Mouse (Mus musculus) neural tube, embryonic 11.5 days (tissue): ENCODE results near the gene Gnao1. TPM values are rescaled to one million over a fixed set of nuclear protein-coding genes. Genes with fewer than 3 reads are reported as not detected.

Source experiments
- ATAC-seq: fragments of 200-750 bp; cut with Nextera tagmentation; 2 replicates; pipeline ENCODE4 v1.8.0; 2017; ENCODE audit warnings: moderate number of reproducible peaks, mild to moderate bottlenecking, moderate TSS enrichment, moderate library complexity; ENCODE audit not compliant: insufficient read depth, low FRiP score, low TSS enrichment
- DNase-seq: peaks from one replicate; pipeline ENCODE4 v3.0.0-alpha.2; 2015; ENCODE audit warnings: low spot score
- H3K27ac ChIP-seq: fragments of 300-500 bp; sonication (generic); 2 replicates; pipeline ENCODE4 v1.5.1; 2014; ENCODE audit warnings: low read depth, mild to moderate bottlenecking, low read length
- H3K27me3 ChIP-seq: fragments of 300-500 bp; sonication (generic); 2 replicates; pipeline ENCODE4 v1.6.1; 2014; ENCODE audit warnings: mild to moderate bottlenecking, low read length, mixed read lengths; ENCODE audit not compliant: control insufficient read depth, insufficient read depth
- H3K36me3 ChIP-seq: fragments of 300-500 bp; sonication (generic); 2 replicates; pipeline ENCODE4 v1.6.1; 2014; ENCODE audit warnings: mild to moderate bottlenecking, low read length, moderate library complexity, mixed read lengths; ENCODE audit not compliant: control insufficient read depth, insufficient read depth
- H3K4me1 ChIP-seq: fragments of 300-500 bp; sonication (generic); 2 replicates; pipeline ENCODE4 v1.6.1; 2014; ENCODE audit warnings: low read length, mixed read lengths; ENCODE audit not compliant: control insufficient read depth, insufficient read depth
- H3K4me2 ChIP-seq: fragments of 300-500 bp; sonication (generic); 2 replicates; pipeline ENCODE4 v1.6.1; 2014; ENCODE audit warnings: low read depth, mild to moderate bottlenecking, moderate library complexity
- H3K4me3 ChIP-seq: fragments of 300-500 bp; sonication (generic); 2 replicates; pipeline ENCODE4 v1.5.1; 2014; ENCODE audit warnings: low read depth, low read length
- H3K9ac ChIP-seq: fragments of 300-500 bp; sonication (generic); 2 replicates; pipeline ENCODE4 v1.6.1; 2014; ENCODE audit warnings: mild to moderate bottlenecking, low read length
- H3K9me3 ChIP-seq: fragments of 300-500 bp; sonication (generic); 2 replicates; pipeline ENCODE4 v1.6.1; 2016; ENCODE audit warnings: low read length; ENCODE audit not compliant: control insufficient read depth
- WGBS: fragments of 180-500 bp; shearing (Covaris S2); extraction: QIAGEN DNeasy Blood & Tissue Kit; methylation state at CpG from one replicate; pipeline ENCODE4 v1.1.7; 2014; 5-methylcytosine and 5-hydroxymethylcytosine counted together
- polyA plus RNA-seq: library from polyadenylated mRNA; unstranded; fragments of >200 nt; fragmentation: Nextera tagmentation; extraction: Ambion mirVana; gene quantifications from 2 replicates; pipeline ENCODE4 v1.2.1, GENCODE M21; 2014

The Gnao1 gene
- polyA plus RNA-seq, 1 experiment from 2014 or later = 39.0 TPM

DNA sequence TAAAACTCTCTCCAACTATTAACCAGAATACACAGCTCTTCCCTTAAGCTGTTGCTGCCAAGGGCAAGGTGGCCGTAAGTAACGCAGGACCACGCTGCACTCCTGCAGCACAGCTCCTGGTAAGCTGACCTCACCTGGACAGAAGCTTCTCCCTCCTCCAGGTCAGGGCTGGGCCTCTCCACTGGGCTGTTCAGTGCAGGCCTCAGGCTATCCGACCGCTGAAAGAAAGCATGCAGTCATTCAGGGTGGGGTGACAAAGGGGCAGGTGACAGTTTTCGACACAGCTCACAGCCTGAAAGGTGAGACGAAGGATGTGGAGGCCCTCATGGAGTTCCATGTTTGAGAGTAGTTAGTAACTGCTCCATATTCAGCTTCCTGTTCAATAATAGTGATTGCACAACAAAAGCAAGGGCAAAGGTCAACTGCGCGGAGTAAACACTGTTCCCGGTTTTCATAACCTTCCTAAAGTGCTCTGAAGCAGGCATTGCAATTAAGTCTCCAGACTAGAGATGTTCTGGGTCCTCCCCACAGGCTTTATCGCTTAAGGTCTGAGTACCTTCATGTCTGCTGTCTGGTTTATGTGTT is 164.9 kb downstream of the Gnao1 start:
- Histone ChIP-seq H3K27ac (no peak overlapping the region), H3K27me3 (no peaks in the 10 kb centered on the region), H3K9ac (no peak overlapping the region), H3K4me1 (no peaks in the 10 kb centered on the region), H3K4me2 (no peak overlapping the region), H3K9me3 (no peaks in the 10 kb centered on the region), H3K36me3 (peaks cover 19% of the 10 kb centered on the region), H3K4me3 (no peak overlapping the region)
- DNase-seq (no peak), ATAC-seq (no peak)
- WGBS = 96% methylated on average over 11 of the region's 11 CpGs

DNA sequence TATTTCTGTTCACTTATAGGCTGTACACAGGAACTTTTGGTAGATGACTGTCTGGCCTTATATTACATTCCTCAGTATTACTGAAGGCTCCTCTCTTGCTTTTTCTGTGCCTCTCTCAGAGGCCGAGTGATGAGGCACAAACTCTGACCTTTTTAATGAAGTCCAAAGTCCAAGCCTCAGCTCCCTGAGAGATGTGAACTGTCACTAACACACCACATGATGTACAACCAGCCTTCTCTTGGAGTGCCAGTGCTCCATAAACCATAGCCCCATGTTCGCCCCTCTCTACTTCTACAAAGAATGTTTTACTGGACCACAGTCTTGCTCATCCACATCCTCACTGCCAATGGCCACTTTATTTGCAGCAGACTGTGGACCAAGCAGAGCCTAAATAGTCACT is 165.6 kb downstream of the Gnao1 start:
- no peak overlapping the region for H3K9ac ChIP-seq
- DNase-seq (no peak), ATAC-seq (no peak)
- peaks cover 19% of the 10 kb centered on the region for H3K36me3 ChIP-seq
- no peak overlapping the region for H3K4me3 ChIP-seq
- no peak overlapping the region for H3K4me2 ChIP-seq
- no peaks in the 10 kb centered on the region for H3K9me3 ChIP-seq
- WGBS = 90% methylated on average over 2 of the region's 2 CpGs
- no peak overlapping the region for H3K27ac ChIP-seq
- H3K27me3 ChIP-seq = no peaks in the 10 kb centered on the region
- no peaks in the 10 kb centered on the region for H3K4me1 ChIP-seq

DNA sequence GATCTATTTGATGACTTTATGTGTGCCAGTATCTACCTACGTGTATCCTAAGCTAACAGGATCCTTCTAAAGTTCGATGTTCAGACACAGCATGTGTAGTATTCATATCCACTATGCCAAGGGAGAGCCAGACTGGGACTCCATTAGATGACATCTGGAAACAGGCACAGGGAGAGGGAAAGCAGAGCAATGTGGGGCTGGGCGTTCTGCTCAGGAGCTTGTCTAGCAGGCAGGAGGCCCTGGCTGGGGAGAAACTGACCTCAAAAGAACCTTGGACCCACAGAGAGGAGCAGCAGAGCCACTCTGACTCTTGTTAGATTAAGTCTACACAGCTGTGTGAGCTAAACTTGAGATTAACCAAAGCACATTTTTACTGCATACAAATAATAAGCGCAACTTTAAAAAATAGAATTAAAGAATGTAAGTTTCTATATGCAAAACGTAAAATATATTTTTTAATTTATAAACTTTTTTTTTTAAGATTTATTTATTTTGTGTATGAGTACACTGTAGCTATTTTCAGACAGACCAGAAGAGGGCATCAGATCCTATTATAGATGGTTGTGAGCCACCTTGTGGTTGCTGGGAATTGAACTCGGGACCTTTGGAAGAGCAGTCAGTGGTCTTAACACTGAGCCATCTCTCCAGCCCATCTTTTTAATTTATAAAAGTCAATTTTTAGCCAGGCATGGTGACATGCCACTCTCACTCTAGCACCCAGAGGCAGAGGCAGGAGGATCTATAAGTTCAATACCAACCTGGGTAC is 166.9 kb downstream of the Gnao1 start:
- no peak overlapping the region for H3K4me2 ChIP-seq
- DNase-seq (no peak), ATAC-seq (no peak)
- peaks cover 17% of the 10 kb centered on the region for H3K36me3 ChIP-seq
- no peak overlapping the region for H3K4me3 ChIP-seq
- H3K4me1 ChIP-seq = no peaks in the 10 kb centered on the region
- no peak overlapping the region for H3K9ac ChIP-seq
- H3K9me3 ChIP-seq = no peaks in the 10 kb centered on the region
- 93% methylated on average over 6 of the region's 6 CpGs for WGBS
- no peak overlapping the region for H3K27ac ChIP-seq
- H3K27me3 ChIP-seq = no peaks in the 10 kb centered on the region

DNA sequence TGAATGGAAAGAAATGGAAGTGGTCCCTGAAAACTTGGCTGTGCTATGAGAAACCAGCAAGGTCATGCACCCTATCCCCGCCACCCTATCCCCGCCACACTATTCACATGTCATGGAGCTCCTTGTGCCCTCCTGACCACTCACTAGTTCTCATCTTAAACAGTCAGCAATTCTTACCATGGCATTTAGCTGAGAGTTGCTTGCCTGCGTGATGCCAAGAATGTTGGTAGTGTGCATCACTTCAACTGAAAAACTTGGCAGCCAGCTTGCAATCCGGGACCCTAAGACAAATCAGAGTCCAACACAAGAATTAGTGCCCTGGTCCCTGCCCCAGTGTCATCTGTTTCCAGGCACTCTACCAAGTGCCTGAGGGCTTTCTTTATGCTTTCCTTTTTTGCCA is 170.4 kb downstream of the Gnao1 start:
- ATAC-seq (no peak), DNase-seq (no peak)
- Histone ChIP-seq H3K27me3 (no peaks in the 10 kb centered on the region), H3K9ac (no peak overlapping the region), H3K4me2 (no peak overlapping the region), H3K9me3 (no peaks in the 10 kb centered on the region), H3K36me3 (peaks cover 6% of the 10 kb centered on the region), H3K27ac (no peak overlapping the region), H3K4me1 (no peaks in the 10 kb centered on the region), H3K4me3 (no peak overlapping the region)
- 95% methylated on average over 4 of the region's 4 CpGs for WGBS

DNA sequence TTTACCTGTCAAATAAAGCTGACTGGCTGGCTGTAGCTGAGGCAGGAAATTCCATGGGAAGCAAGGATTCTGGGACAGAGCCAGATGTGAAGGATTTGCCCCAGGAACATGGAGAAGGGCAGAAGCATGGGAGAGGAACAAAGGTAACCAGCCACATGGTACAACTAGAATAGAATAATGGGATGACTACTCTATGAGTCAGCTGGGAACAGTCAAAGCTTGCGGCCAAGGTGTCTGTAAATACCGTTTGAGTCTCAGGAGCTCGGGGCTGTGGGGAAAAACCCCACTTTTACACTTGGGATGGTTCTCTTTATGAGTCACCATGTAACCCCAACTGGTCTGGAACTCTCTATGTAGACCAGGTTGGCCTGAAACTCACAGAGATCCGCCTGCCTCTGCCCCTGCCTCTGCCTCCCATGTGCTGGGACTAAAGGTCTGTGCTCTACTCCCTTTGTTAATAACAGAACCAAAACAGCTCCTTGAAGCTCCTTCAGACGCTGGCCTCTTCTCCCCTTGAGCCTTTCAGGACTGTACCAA is 172.0 kb downstream of the Gnao1 start:
- DNase-seq = no peak
- Histone ChIP-seq H3K4me3 (no peak overlapping the region), H3K4me1 (no peaks in the 10 kb centered on the region), H3K4me2 (no peak overlapping the region), H3K9ac (no peak overlapping the region), H3K9me3 (no peaks in the 10 kb centered on the region), H3K27ac (no peak overlapping the region), H3K27me3 (no peaks in the 10 kb centered on the region), H3K36me3 (peaks cover 5% of the 10 kb centered on the region)
- WGBS = 91% methylated on average over 5 of the region's 5 CpGs
- no peak for ATAC-seq

DNA sequence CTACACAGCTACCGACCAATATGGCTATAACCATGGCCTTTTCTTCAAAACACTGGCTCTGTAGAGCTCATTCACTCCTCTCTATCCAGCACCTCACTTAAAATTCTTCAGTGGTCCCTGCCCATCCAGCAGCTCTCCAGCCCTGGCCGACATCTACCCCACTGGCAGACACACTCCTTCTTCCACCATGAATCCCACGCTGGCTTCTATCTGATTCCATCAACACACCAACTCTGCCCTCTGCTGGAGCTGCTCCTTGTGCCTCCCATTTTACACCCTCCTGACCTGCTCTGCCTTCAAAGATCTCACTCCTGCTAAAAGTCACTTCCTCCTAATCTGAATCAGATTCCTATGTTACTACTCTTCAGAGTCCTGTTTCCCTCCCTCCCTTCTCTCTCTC is 174.1 kb downstream of the Gnao1 start:
- H3K27ac ChIP-seq = no peak overlapping the region
- no peaks in the 10 kb centered on the region for H3K4me1 ChIP-seq
- DNase-seq (no peak), ATAC-seq (no peak)
- H3K4me2 ChIP-seq = no peak overlapping the region
- no peak overlapping the region for H3K9ac ChIP-seq
- H3K36me3 ChIP-seq = peaks cover 6% of the 10 kb centered on the region
- 82% methylated on average over 3 of the region's 3 CpGs for WGBS
- no peaks in the 10 kb centered on the region for H3K27me3 ChIP-seq
- H3K4me3 ChIP-seq = no peak overlapping the region
- no peaks in the 10 kb centered on the region for H3K9me3 ChIP-seq

DNA sequence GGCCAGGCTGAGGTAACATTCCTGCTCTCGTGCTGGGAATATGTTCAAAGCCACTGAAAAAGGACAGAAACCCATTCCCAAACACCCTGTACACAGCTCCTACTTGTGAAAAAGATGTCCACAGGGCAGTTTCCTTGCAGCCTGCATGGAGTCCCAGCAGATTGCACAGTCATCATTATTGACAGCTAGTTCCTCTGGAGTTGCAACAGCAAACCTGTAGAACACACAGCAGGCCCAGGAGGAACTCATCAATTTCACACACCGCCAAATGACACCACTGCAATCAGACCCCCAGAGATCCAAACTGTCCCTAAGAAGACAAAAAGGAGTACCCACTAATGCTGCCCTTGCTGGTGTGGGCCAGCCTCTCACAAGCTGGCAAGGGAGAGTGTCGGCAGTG is 175.0 kb downstream of the Gnao1 start:
- ATAC-seq = no peak
- Histone ChIP-seq H3K27me3 (no peaks in the 10 kb centered on the region), H3K9me3 (no peaks in the 10 kb centered on the region), H3K36me3 (peaks cover 7% of the 10 kb centered on the region), H3K4me1 (no peaks in the 10 kb centered on the region), H3K4me3 (no peak overlapping the region), H3K9ac (no peak overlapping the region), H3K27ac (no peak overlapping the region), H3K4me2 (no peak overlapping the region)
- DNase-seq = no peak
- WGBS = 94% methylated on average over 3 of the region's 3 CpGs

DNA sequence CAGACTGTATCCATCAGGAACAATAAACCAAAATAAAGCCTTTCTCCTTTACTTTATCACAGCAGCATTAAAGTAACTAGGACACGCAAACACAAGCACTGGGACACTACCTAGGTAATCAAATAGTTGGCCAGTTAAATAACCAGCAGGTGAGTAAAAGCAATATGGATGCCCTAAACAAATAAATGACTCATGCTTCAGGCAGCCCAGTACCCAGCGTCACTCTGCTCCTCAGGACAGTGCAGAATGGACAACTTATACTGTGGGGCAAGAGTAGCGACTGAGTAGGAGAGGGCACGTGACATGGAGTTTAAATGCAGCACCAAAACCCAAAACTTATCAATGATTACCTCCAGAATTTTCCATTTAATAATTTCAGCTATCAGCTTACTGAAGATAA is 180.0 kb downstream of the Gnao1 start:
- Histone ChIP-seq H3K9me3 (no peaks in the 10 kb centered on the region), H3K4me2 (no peak overlapping the region), H3K27me3 (no peaks in the 10 kb centered on the region), H3K36me3 (peaks cover 5% of the 10 kb centered on the region), H3K4me3 (no peak overlapping the region), H3K9ac (no peak overlapping the region), H3K27ac (no peak overlapping the region), H3K4me1 (no peaks in the 10 kb centered on the region)
- WGBS = 95% methylated on average over 4 of the region's 4 CpGs
- no peak for ATAC-seq
- no peak for DNase-seq

DNA sequence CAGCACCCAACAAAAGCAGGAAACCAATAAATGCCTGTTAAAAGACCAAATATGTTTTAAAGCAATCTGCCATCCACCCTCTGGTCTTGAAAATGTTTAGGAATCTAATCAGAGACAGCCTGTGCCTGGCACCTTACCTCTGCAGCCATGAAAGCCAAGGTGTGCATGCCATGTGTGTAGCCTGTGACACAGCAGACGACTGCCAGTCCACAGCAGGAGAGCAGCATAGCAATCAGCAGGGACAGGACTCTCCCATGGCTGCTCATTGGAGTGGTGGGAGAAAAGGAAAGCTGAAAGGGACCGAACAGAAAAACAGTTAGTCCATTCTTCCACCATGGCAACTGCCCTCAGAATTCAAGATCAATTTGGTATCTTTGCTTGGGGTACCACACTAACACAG is 189.2 kb downstream of the Gnao1 start:
- Histone ChIP-seq H3K4me3 (no peak overlapping the region), H3K4me2 (no peak overlapping the region), H3K9me3 (no peaks in the 10 kb centered on the region), H3K36me3 (peaks cover 11% of the 10 kb centered on the region), H3K27me3 (no peaks in the 10 kb centered on the region), H3K9ac (no peak overlapping the region), H3K27ac (no peak overlapping the region), H3K4me1 (no peaks in the 10 kb centered on the region)
- DNase-seq (no peak), ATAC-seq (no peak)
- 83% methylated on average over 2 of the region's 2 CpGs for WGBS
